Mouse (Mus musculus): ENCODE data around the gene Wscd2. TPM values are rescaled to one million over a fixed set of nuclear protein-coding genes. Genes with fewer than 3 reads are reported as not detected.

Wscd2 gene
- total RNA-seq, 2 experiments from 2014 or later: 60.6 to 62.5 TPM

DNA sequence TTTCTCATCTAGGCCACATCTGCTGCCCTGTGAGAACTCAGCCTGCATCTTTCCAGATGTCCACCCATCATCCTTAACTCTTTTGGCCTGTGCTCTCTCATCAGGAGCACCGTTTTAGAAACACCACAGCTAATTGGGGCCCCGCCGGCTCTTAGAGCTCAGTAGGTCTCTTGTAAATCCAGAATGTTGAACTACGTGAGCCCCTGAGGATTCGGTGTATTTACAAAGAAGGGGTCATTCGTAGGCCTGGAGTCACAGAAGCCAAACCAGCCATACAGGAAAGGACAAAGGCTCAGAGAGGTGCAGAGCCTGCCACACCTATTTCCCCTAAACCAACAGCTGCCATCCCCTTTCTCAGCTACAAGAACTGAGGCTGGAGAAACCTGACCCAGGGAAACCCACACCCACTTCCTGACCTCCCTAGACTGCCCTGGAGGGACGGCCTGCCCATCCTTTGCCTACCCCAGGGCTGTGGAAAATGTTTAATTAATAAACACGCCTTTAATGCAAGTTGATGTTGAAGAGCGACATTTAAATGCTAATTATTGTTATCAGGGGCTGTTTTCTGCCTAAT, 106.7 kb downstream of the Wscd2 start:
- DNase-seq (ENCODE audit: low spot score in 2 of 2): no peak
- intact Hi-C loops (cut with DNase I): no loop called here

GRCm38 (mm10) chr5:113600181-113600580, 110.0 kb downstream of the Wscd2 start:
- intact Hi-C loops (cut with DNase I): no loop called here
- no peak for DNase-seq (ENCODE audit: low spot score in 2 of 2)

DNA sequence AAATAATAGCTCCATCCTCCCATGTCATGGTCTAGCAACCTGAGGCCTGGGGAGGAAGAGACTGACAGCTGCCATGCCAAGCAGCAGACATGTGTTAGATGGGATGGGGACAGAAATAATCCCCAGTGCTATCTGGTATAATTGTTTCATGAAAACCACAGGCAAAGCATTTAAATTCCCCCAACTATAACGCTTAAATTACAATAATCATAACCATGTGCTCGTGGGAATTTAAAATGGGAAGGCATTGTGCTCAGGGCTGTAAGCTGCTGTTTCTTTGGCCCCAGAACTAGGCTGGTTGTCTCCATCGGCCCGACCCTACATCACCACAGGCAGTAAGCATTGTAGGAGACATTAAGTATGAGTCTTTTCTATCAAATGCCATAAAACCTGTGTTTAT, 110.7 kb downstream of the Wscd2 start:
- intact Hi-C loops (cut with DNase I): no loop called here
- no peak for DNase-seq (ENCODE audit: low spot score in 2 of 2)

- DNase-seq (ENCODE audit: low spot score in 2 of 2): no peak
- intact Hi-C loops (cut with DNase I): no loop called here
These were observed 113.3 kb downstream of the Wscd2 start for GRCm38 (mm10) chr5:113603471-113603870.

- no peak for DNase-seq (ENCODE audit: low spot score in 2 of 2)
- intact Hi-C loops (cut with DNase I): no loop called here
These were observed 114.6 kb downstream of the Wscd2 start for GRCm38 (mm10) chr5:113604758-113605157.

- intact Hi-C loops (cut with DNase I): no loop called here
These were observed 116.0 kb downstream of the Wscd2 start for GRCm38 (mm10) chr5:113606121-113606520.

GRCm38 (mm10) chr5:113606961-113607785, 117.0 kb downstream of the Wscd2 start:
- no peak for DNase-seq (ENCODE audit: low spot score in 2 of 2)
- intact Hi-C loops (cut with DNase I): no loop called here

More at GRCm38 (mm10) chr5:113606121-113606520, 116.0 kb downstream of the Wscd2 start:
- DNase-seq (ENCODE audit: low spot score in 2 of 2): no peak

- no peak for DNase-seq (ENCODE audit: low spot score in 2 of 2)
- intact Hi-C loops (cut with DNase I): no loop called here
These were observed 117.9 kb downstream of the Wscd2 start for GRCm38 (mm10) chr5:113607941-113608431.

DNA sequence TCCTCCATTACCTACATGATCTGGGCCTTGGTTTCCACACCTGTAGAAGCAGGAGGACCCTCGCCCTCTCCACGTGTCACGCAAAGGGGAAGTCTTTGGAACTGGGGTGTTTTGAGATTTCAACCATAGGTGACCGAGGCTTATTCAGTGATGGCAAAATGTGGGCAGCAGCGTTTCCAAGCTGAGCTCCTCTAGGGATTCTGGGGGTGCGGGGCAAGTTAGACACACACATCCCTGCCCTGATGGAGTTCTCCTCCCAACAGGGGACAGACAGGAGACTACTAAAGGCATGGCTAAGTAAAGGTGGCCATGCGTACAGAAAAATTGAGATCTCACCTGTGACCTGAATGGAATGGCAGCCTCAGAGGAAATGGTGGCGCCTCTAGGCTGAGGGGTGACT, 118.4 kb downstream of the Wscd2 start:
- intact Hi-C loops (cut with DNase I): no loop called here
- no peak for DNase-seq (ENCODE audit: low spot score in 2 of 2)

DNA sequence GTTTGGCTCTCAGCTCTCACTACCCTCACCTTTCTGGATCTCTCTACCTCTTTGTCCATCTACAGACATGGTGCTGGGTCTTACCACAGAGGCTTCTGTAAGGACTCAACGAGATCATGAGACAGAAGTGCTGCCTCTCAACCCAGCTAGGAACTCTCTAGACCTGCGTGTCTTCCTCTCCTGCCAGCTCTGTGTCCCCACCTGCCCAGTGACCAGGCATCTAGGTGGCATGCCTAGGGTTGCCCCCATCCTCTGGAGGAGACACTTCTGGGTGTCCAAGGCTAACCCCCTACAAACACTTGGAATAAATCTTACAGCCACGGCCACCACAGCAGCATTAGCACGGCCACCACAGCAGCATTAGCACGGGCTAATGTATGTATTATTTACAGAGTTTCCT, 119.8 kb downstream of the Wscd2 start:
- no peak for DNase-seq (ENCODE audit: low spot score in 2 of 2)
- intact Hi-C loops (cut with DNase I): no loop called here

DNA sequence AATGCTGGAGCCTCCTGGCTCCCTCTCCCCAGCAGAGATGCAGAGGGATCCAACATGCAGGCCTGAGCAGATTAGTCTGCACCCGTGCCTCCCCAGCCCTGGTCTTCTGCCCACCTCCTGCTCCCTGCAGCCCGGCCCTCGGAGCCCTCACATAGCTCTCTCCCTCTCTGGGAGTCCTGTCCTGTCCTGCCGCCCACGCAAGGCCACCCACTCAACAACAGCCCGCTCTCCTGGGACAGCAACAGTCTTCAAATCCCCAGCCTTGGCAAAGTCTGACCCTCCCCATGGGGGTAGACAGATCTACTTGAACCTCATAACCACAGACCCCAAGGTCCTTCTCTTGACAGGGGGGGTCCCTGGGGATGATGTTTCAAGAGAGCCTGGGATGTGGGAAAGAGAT, 120.4 kb downstream of the Wscd2 start:
- intact Hi-C loops (cut with DNase I): no loop called here
- no peak for DNase-seq (ENCODE audit: low spot score in 2 of 2)

DNA sequence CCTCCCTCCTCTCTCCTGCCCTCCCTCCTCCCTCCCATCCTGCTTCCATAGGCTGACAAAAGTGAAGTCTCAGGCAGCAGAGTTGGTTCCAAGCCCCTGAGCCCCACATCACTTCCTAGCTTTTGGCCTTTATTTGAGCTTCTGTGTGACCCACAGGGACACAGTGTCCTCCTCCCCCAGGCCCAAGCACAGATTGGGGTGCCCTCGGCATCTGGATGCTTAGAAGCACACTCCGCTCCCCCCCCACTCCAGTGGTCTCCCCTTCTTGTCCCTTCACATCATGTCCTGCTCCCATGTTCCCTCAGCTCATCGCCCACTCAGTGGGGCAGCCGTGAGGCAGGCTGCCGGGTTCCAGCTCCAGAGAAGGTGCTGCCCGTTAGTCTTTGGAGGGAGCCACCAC, 121.0 kb downstream of the Wscd2 start:
- DNase-seq (ENCODE audit: low spot score in 2 of 2): no peak
- intact Hi-C loops (cut with DNase I): no loop called here

- intact Hi-C loops (cut with DNase I): no loop called here
- DNase-seq (ENCODE audit: low spot score in 2 of 2): no peak
These were observed 121.7 kb downstream of the Wscd2 start for GRCm38 (mm10) chr5:113611771-113612233.

- no peak for DNase-seq (ENCODE audit: low spot score in 2 of 2)
- intact Hi-C loops (cut with DNase I): no loop called here
These were observed 128.6 kb downstream of the Wscd2 start for GRCm38 (mm10) chr5:113618716-113619115.

- intact Hi-C loops (cut with DNase I): no loop called here
- no peak for DNase-seq (ENCODE audit: low spot score in 2 of 2)
These were observed 129.0 kb downstream of the Wscd2 start for GRCm38 (mm10) chr5:113619151-113619550.

DNA sequence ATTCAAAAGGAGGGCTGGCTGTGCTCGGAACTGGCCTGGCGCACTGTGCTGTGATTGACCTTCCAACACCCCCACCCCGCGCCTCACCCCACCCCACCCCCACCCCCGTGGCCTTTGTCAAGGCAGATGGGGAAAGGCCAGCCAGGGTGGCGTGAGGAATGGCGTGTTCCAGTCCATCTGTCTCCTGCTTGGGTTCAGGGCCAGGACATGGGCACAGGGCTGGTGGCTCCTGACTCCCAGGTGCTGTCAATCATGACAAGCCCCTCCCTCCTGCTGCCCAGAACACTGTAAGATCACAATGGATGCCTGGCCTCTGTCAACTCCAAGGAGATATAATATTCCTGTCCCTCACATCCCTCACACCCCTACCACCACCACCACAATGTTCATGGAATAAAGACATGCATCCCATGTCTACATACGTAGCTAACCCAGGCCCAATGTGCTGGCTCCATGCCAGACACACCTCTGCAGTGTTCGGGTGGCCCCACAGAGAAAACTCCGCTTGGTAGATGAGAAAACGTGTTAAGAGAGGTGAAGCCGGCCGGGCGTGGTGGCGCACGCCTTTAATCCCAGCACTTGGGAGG, 130.1 kb downstream of the Wscd2 start:
- intact Hi-C loops (cut with DNase I): no loop called here
- DNase-seq (ENCODE audit: low spot score in 2 of 2): no peak

GRCm38 (mm10) chr5:113620999-113621398, 130.9 kb downstream of the Wscd2 start:
- intact Hi-C loops (cut with DNase I): no loop called here
- no peak for DNase-seq (ENCODE audit: low spot score in 2 of 2)

- DNase-seq (ENCODE audit: low spot score in 2 of 2): no peak
- intact Hi-C loops (cut with DNase I): no loop called here
These were observed 132.9 kb downstream of the Wscd2 start for GRCm38 (mm10) chr5:113623052-113623451.

GRCm38 (mm10) chr5:113625068-113625467, 134.9 kb downstream of the Wscd2 start:
- no peak for DNase-seq (ENCODE audit: low spot score in 2 of 2)
- intact Hi-C loops (cut with DNase I): no loop called here

GRCm38 (mm10) chr5:113626352-113626751, 136.2 kb downstream of the Wscd2 start:
- no peak for DNase-seq (ENCODE audit: low spot score in 2 of 2)
- intact Hi-C loops (cut with DNase I): no loop called here

GRCm38 (mm10) chr5:113626991-113627390, 136.9 kb downstream of the Wscd2 start:
- no peak for DNase-seq (ENCODE audit: low spot score in 2 of 2)
- intact Hi-C loops (cut with DNase I): no loop called here
